Mouse (Mus musculus): ENCODE results near the gene Entpd1.

GRCm38 (mm10) chr19:40616021-40616420, 3.9 kb downstream of the Entpd1 start:
- no peak for TF ChIP-seq CTCF (IDR thresholded peaks at IDR 0.05; ENCODE audit: borderline replicate concordance, insufficient read depth, low read depth, low read length)
- no peak for TF ChIP-seq POLR2A (IDR thresholded peaks at IDR 0.05; ENCODE audit: borderline replicate concordance, insufficient read depth, low read length)
